In genomic region chr4:137494751-137495500, GRCm38 (mm10) we compare ENCODE assay signal across 8 mouse cellular contexts. TPM values are rescaled to one million over a fixed set of nuclear protein-coding genes. Genes with fewer than 3 reads are reported as not detected.
DNase-seq lines count a peak whose midpoint lies in the region; ATAC-seq lines count a peak whose summit lies in the region.

No protein-coding gene starts in this region.

- H3K4me3 ChIP-seq in lung, embryonic 15.5 days, result no peak overlapping the region
- no peak overlapping the region for H3K4me3 ChIP-seq in embryonic facial prominence, embryonic 11.5 days (ENCODE audit: low read depth, low read length)
- no peak overlapping the region for H3K4me3 ChIP-seq in heart, embryonic 16.5 days (ENCODE audit: low read length)
- no peak overlapping the region for H3K4me3 ChIP-seq in liver, embryonic 11.5 days (ENCODE audit: low read depth, low read length)
- H3K4me3 ChIP-seq in stomach, embryonic 15.5 days (replicated peaks), result no peak overlapping the region

- no peaks in the 10 kb centered on the region for H3K27me3 ChIP-seq in lung, embryonic 15.5 days
- no peaks in the 10 kb centered on the region for H3K27me3 ChIP-seq in embryonic facial prominence, embryonic 11.5 days (ENCODE audit: control insufficient read depth, insufficient read depth, low read length)
- no peaks in the 10 kb centered on the region for H3K27me3 ChIP-seq in heart, embryonic 16.5 days (ENCODE audit: control insufficient read depth, insufficient read depth, low read length)
- H3K27me3 ChIP-seq in liver, embryonic 11.5 days (replicated peaks; ENCODE audit: control insufficient read depth, insufficient read depth, low read length), result no peaks in the 10 kb centered on the region
- no peaks in the 10 kb centered on the region for H3K27me3 ChIP-seq in stomach, embryonic 15.5 days (replicated peaks)

- DNase-seq in lung, postnatal 25 days (ENCODE audit: low spot score), result no peak
- DNase-seq in embryonic facial prominence, embryonic 11.5 days (ENCODE audit: low spot score), result peak; percentile 48
- no peak for DNase-seq in liver, embryonic 11.5 days (ENCODE audit: low spot score)
- no peak for DNase-seq in spleen, adult 12 weeks (ENCODE audit: low spot score)
- DNase-seq in layer of hippocampus, adult 8-10 months (ENCODE audit: low spot score in 2 of 2), result no peak

- H3K27ac ChIP-seq in lung, embryonic 15.5 days, result peak overlapping the region; percentile 71
- H3K27ac ChIP-seq in embryonic facial prominence, embryonic 11.5 days (replicated peaks; ENCODE audit: low read depth, low read length), result peak overlapping the region; percentile 67
- H3K27ac ChIP-seq in heart, embryonic 16.5 days (ENCODE audit: low read length), result peak overlapping the region; percentile 93
- H3K27ac ChIP-seq in liver, embryonic 11.5 days (ENCODE audit: low read depth, low read length), result peak overlapping the region; percentile 54
- H3K27ac ChIP-seq in stomach, embryonic 15.5 days, result peak overlapping the region; percentile 63

- no peaks in the 10 kb centered on the region for H3K36me3 ChIP-seq in lung, embryonic 15.5 days
- H3K36me3 ChIP-seq in embryonic facial prominence, embryonic 11.5 days (replicated peaks; ENCODE audit: control insufficient read depth, insufficient read depth, low read depth, low read length), result no peaks in the 10 kb centered on the region
- H3K36me3 ChIP-seq in heart, embryonic 16.5 days (ENCODE audit: control insufficient read depth, insufficient read depth), result no peaks in the 10 kb centered on the region
- no peaks in the 10 kb centered on the region for H3K36me3 ChIP-seq in liver, embryonic 11.5 days (ENCODE audit: control insufficient read depth, insufficient read depth, low read length)
- H3K36me3 ChIP-seq in stomach, embryonic 15.5 days, result no peaks in the 10 kb centered on the region

- peak; percentile 68 for ATAC-seq in lung, embryonic 15.5 days (ENCODE audit: borderline replicate concordance, extremely low read depth, low FRiP score, low TSS enrichment)
- ATAC-seq in embryonic facial prominence, embryonic 11.5 days (replicated peaks; ENCODE audit: insufficient number of reproducible peaks, low FRiP score, low TSS enrichment, low read depth), result peak; percentile 36
- peak; percentile 55 for ATAC-seq in heart, embryonic 16.5 days (replicated peaks; ENCODE audit: extremely low read depth, insufficient read depth, low FRiP score)
- ATAC-seq in liver, embryonic 11.5 days (replicated peaks; ENCODE audit: low FRiP score), result no peak
- ATAC-seq in stomach, embryonic 15.5 days (ENCODE audit: insufficient read depth, low FRiP score, low read depth), result 0 out of 2 replicates have a peak, but pooled peaks have one; percentile 12

- H3K4me1 ChIP-seq in lung, embryonic 15.5 days, result peaks cover 73% of the 10 kb centered on the region
- peaks cover 15% of the 10 kb centered on the region for H3K4me1 ChIP-seq in embryonic facial prominence, embryonic 11.5 days (ENCODE audit: control insufficient read depth, insufficient read depth, low read length)
- H3K4me1 ChIP-seq in heart, embryonic 16.5 days (ENCODE audit: control insufficient read depth, insufficient read depth, low read length), result peaks cover 67% of the 10 kb centered on the region
- H3K4me1 ChIP-seq in liver, embryonic 11.5 days (replicated peaks; ENCODE audit: control insufficient read depth, insufficient read depth, low read length), result peaks cover 28% of the 10 kb centered on the region
- H3K4me1 ChIP-seq in stomach, embryonic 15.5 days, result peaks cover 58% of the 10 kb centered on the region

- H3K9me3 ChIP-seq in lung, embryonic 15.5 days, result no peaks in the 10 kb centered on the region
- no peaks in the 10 kb centered on the region for H3K9me3 ChIP-seq in embryonic facial prominence, embryonic 11.5 days (replicated peaks; ENCODE audit: control insufficient read depth, low read length)
- no peaks in the 10 kb centered on the region for H3K9me3 ChIP-seq in heart, embryonic 16.5 days (replicated peaks; ENCODE audit: control insufficient read depth, low read length)
- H3K9me3 ChIP-seq in liver, embryonic 11.5 days (ENCODE audit: control insufficient read depth, low read length), result no peaks in the 10 kb centered on the region
- no peaks in the 10 kb centered on the region for H3K9me3 ChIP-seq in stomach, embryonic 15.5 days

- 0 out of 2 replicates have a peak overlapping the region, but pooled peaks have one; percentile 4 for H3K4me2 ChIP-seq in lung, embryonic 15.5 days
- H3K4me2 ChIP-seq in embryonic facial prominence, embryonic 11.5 days (ENCODE audit: low read depth, low read length), result no peak overlapping the region; the same call in 1 of the 2 replicates
- H3K4me2 ChIP-seq in heart, embryonic 16.5 days (ENCODE audit: low read depth, low read length), result peak overlapping the region; percentile 30
- H3K4me2 ChIP-seq in liver, embryonic 11.5 days, result no peak overlapping the region
- H3K4me2 ChIP-seq in stomach, embryonic 15.5 days, result 0 out of 2 replicates have a peak overlapping the region, but pooled peaks have one; percentile 5

- H3K9ac ChIP-seq in lung, embryonic 15.5 days, result 0 out of 2 replicates have a peak overlapping the region, but pooled peaks have one; percentile 10
- H3K9ac ChIP-seq in embryonic facial prominence, embryonic 11.5 days (replicated peaks; ENCODE audit: low read length), result peak overlapping the region; percentile 50
- peak overlapping the region; percentile 65 for H3K9ac ChIP-seq in heart, embryonic 16.5 days (ENCODE audit: low read length)
- peak overlapping the region; percentile 17; the same call in 1 of the 2 replicates for H3K9ac ChIP-seq in liver, embryonic 11.5 days (ENCODE audit: low read depth, low read length)
- H3K9ac ChIP-seq in stomach, embryonic 15.5 days, result no peak overlapping the region

- 11% methylated on average over 19 of the region's 19 CpGs for WGBS in lung, embryonic 15.5 days
- WGBS in embryonic facial prominence, embryonic 11.5 days, result 6% methylated on average over 19 of the region's 19 CpGs
- WGBS in heart, embryonic 16.5 days, result 14% methylated on average over 19 of the region's 19 CpGs
- WGBS in liver, embryonic 11.5 days, result 39% methylated on average over 19 of the region's 19 CpGs
- WGBS in stomach, embryonic 15.5 days, result 14% methylated on average over 18 of the region's 19 CpGs

RNA-seq across cellular contexts. Expression of gene Hspg2, which starts 26.4 kb away (rescaled TPM):
- polyA plus RNA-seq in lung, embryonic 15.5 days (2015; fragmentation: Nextera tagmentation; extraction: Ambion mirVana), result 32.0 and 32.1 TPM in 2 replicates
- polyA plus RNA-seq in embryonic facial prominence, embryonic 11.5 days (2014; fragmentation: Nextera tagmentation; extraction: Ambion mirVana), result 14.4 and 17.6 TPM in 2 replicates
- 52.0 and 56.3 TPM in 2 replicates for polyA plus RNA-seq in heart, embryonic 16.5 days (2015; fragmentation: Nextera tagmentation; extraction: Ambion mirVana)
- polyA plus RNA-seq in liver, embryonic 11.5 days (2014; fragmentation: Nextera tagmentation; extraction: Ambion mirVana), result 19.9 and 20.8 TPM in 2 replicates
- 28.5 and 28.9 TPM in 2 replicates for polyA plus RNA-seq in stomach, embryonic 15.5 days (2015; fragmentation: Nextera tagmentation; extraction: Ambion mirVana)
- 1 to 10 TPM; 4.2 to 6.1 (median 5.6) TPM for total RNA-seq in layer of hippocampus, adult 8-10 months (2022)

RNA-seq across cellular contexts. Expression of gene 1700013G24Rik, which starts 41.8 kb away (rescaled TPM):
- polyA plus RNA-seq in lung, embryonic 15.5 days (2015; fragmentation: Nextera tagmentation; extraction: Ambion mirVana), result not detected in 2 replicates
- not detected in 2 replicates for polyA plus RNA-seq in embryonic facial prominence, embryonic 11.5 days (2014; fragmentation: Nextera tagmentation; extraction: Ambion mirVana)
- not detected in 2 replicates for polyA plus RNA-seq in heart, embryonic 16.5 days (2015; fragmentation: Nextera tagmentation; extraction: Ambion mirVana)
- not detected in 2 replicates for polyA plus RNA-seq in liver, embryonic 11.5 days (2014; fragmentation: Nextera tagmentation; extraction: Ambion mirVana)
- not detected in 2 replicates for polyA plus RNA-seq in stomach, embryonic 15.5 days (2015; fragmentation: Nextera tagmentation; extraction: Ambion mirVana)
- not detected for total RNA-seq in layer of hippocampus, adult 8-10 months (2022)

Comparison
In these comparisons a context has a peak if more than half of its experiments do, and no peak if none do; other contexts are left out.
1. H3K4me2 ChIP-seq: peak in lung, embryonic 15.5 days (single experiment), heart, embryonic 16.5 days (single experiment) and stomach, embryonic 15.5 days (single experiment); none in embryonic facial prominence, embryonic 11.5 days (single experiment) and liver, embryonic 11.5 days (single experiment).
2. Peak in every context shown above with its lines, with median percentiles within 50 percentile points of each other: H3K27ac ChIP-seq.